Comparison of ENCODE assay signal across 11 mouse cellular contexts in the genomic region with DNA sequence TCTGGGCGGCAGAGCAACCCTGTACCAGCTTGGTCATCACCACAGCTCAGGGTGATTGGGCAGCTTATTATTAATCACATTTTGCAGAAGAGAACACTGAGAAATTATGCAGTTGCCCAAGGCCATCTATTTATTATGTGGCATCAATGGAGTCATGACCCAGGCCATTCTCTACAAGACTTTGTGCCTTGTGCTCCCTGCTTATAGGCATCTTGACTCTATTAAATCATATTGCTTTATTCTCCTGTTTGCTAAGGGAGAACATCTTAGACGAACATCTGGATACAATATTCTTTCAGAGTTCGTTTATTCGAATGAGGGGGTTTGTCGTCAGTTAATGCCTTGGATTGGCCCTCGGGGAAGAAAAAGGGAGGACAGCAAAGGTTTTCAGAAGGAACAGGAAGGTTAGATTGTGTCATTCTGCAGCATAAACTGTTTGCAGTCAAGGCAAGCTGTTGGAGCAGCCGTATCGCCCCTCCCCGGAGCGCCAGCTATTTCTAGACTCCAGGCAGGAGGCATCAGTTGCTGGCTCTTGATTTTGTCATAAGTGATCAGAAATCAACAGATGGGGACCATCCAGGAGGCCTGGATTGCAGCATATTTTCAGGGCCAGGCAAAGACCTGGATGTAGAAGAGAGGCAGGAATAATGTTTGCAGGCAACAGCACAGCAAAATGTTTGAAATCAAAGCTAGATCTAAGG.
A peak's percentile ranks its signal among the peaks of the same experiment; 100 is the strongest.
DNase-seq lines count a peak whose midpoint lies in the region; ATAC-seq lines count a peak whose summit lies in the region.
"Had no signal": no experiment of that assay in that cellular context is flagged by ENCODE, and none has a peak within 500 bp of the region (broad histone marks: within the 10 kb centered on the region; RNA-seq: fewer than 3 reads in every experiment).

No protein-coding gene starts in this region.

- DNase-seq in embryo, embryonic 11 days, result peak; percentile 59
- DNase-seq in embryo, embryonic 10 days (ENCODE audit: low spot score), result no peak
- DNase-seq in NIH3T3 (ENCODE audit: low read depth), result peak; percentile 59
- DNase-seq in embryonic facial prominence, embryonic 11.5 days (ENCODE audit: low spot score), result peak; percentile 86
- peak; percentile 80 for DNase-seq in layer of hippocampus, adult 9-11 months
- DNase-seq in urinary bladder, adult 2 months (ENCODE audit: low spot score), result no peak
- no peak for DNase-seq in retina, postnatal 1 day
- DNase-seq: heart, postnatal 10 days; kidney, postnatal 10 days had no signal

- H3K36me3 ChIP-seq in embryonic facial prominence, embryonic 11.5 days (replicated peaks; ENCODE audit: control insufficient read depth, insufficient read depth, low read depth, low read length), result no peaks in the 10 kb centered on the region
- H3K36me3 ChIP-seq: lung, embryonic 15.5 days had no signal

- no peak overlapping the region for H3K4me3 ChIP-seq in embryonic facial prominence, embryonic 11.5 days (ENCODE audit: low read depth, low read length)
- H3K4me3 ChIP-seq: lung, embryonic 15.5 days had no signal

- peak overlapping the region; percentile 42 for H3K27ac ChIP-seq in embryonic facial prominence, embryonic 11.5 days (replicated peaks; ENCODE audit: low read depth, low read length)
- H3K27ac ChIP-seq: lung, embryonic 15.5 days had no signal

- no peaks in the 10 kb centered on the region for H3K27me3 ChIP-seq in embryonic facial prominence, embryonic 11.5 days (ENCODE audit: control insufficient read depth, insufficient read depth, low read length)
- H3K27me3 ChIP-seq: lung, embryonic 15.5 days had no signal

- ATAC-seq in embryonic facial prominence, embryonic 11.5 days (replicated peaks; ENCODE audit: insufficient number of reproducible peaks, low FRiP score, low TSS enrichment, low read depth), result peak; percentile 46; the same call in 1 of the 2 replicates
- no peak for ATAC-seq in CD4-positive, CD25-positive, alpha-beta regulatory T cell, adult 4 months

- WGBS in embryonic facial prominence, embryonic 11.5 days, result 34% methylated on average over 10 of the region's 10 CpGs

- no peak overlapping the region for H3K9ac ChIP-seq in embryonic facial prominence, embryonic 11.5 days (replicated peaks; ENCODE audit: low read length)
- H3K9ac ChIP-seq: lung, embryonic 15.5 days had no signal

- no peak overlapping the region for H3K4me2 ChIP-seq in embryonic facial prominence, embryonic 11.5 days (ENCODE audit: low read depth, low read length)
- H3K4me2 ChIP-seq: lung, embryonic 15.5 days had no signal

- H3K9me3 ChIP-seq in embryonic facial prominence, embryonic 11.5 days (replicated peaks; ENCODE audit: control insufficient read depth, low read length), result no peaks in the 10 kb centered on the region
- H3K9me3 ChIP-seq: lung, embryonic 15.5 days had no signal

- H3K4me1 ChIP-seq in embryonic facial prominence, embryonic 11.5 days (ENCODE audit: control insufficient read depth, insufficient read depth, low read length), result no peaks in the 10 kb centered on the region
- H3K4me1 ChIP-seq: lung, embryonic 15.5 days had no signal

Comparison
In these comparisons a context has a peak if more than half of its experiments do, and no peak if none do; other contexts are left out.
1. DNase-seq: peak in embryo, embryonic 11 days (single experiment), NIH3T3 (single experiment), embryonic facial prominence, embryonic 11.5 days (single experiment) and layer of hippocampus, adult 9-11 months (single experiment); none in embryo, embryonic 10 days (single experiment), urinary bladder, adult 2 months (single experiment) and retina, postnatal 1 day (single experiment).